Mouse (Mus musculus): ENCODE results near the gene Sarnp. TPM values are rescaled to one million over a fixed set of nuclear protein-coding genes. Genes with fewer than 3 reads are reported as not detected.

Sarnp gene
- polyA plus RNA-seq, 1 experiment from 2014 or later: 223 TPM

DNA sequence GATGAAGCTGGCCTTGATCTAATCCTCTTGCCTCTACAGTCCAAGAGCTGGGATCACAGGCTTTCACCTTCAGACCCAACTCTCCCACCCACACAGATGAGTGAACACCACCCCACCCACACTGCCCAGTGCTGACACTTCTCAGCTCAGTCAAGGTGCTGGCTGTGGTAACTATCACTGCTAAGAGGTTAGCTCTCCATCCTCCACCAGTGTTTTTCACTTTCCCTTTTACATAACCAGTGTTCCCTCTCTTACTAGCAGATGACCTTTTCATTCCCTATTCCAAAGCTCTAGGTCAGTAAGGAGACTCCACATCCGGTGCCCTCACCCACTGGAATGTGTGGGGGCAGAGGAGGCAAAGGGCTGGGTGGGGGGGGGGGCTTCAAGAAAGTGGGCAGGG is 104.1 kb downstream of the Sarnp start:
- WGBS: 45% methylated on average over 1 of the region's 1 CpGs
- H3K4me1 ChIP-seq (ENCODE audit: insufficient read depth): peaks cover 3% of the 10 kb centered on the region; the same call in 1 of the 2 replicates
- ATAC-seq (ENCODE audit: insufficient read depth): no peak
- no peak overlapping the region for H3K27ac ChIP-seq (ENCODE audit: low read depth)
- H3K4me2 ChIP-seq: no peak overlapping the region
- no peak for TF ChIP-seq CTCF (IDR thresholded peaks at IDR 0.05; ENCODE audit: low read depth)
- H3K9ac ChIP-seq: no peak overlapping the region
- no peaks in the 10 kb centered on the region for H3K9me3 ChIP-seq (ENCODE audit: low read depth, low read length)
- peaks cover 31% of the 10 kb centered on the region for H3K36me3 ChIP-seq (ENCODE audit: insufficient read depth)
- no peak overlapping the region for H3K4me3 ChIP-seq (ENCODE audit: low read depth, low read length)
- DNase-seq: no peak
- no peaks in the 10 kb centered on the region for H3K27me3 ChIP-seq (ENCODE audit: insufficient read depth, low read length)

DNA sequence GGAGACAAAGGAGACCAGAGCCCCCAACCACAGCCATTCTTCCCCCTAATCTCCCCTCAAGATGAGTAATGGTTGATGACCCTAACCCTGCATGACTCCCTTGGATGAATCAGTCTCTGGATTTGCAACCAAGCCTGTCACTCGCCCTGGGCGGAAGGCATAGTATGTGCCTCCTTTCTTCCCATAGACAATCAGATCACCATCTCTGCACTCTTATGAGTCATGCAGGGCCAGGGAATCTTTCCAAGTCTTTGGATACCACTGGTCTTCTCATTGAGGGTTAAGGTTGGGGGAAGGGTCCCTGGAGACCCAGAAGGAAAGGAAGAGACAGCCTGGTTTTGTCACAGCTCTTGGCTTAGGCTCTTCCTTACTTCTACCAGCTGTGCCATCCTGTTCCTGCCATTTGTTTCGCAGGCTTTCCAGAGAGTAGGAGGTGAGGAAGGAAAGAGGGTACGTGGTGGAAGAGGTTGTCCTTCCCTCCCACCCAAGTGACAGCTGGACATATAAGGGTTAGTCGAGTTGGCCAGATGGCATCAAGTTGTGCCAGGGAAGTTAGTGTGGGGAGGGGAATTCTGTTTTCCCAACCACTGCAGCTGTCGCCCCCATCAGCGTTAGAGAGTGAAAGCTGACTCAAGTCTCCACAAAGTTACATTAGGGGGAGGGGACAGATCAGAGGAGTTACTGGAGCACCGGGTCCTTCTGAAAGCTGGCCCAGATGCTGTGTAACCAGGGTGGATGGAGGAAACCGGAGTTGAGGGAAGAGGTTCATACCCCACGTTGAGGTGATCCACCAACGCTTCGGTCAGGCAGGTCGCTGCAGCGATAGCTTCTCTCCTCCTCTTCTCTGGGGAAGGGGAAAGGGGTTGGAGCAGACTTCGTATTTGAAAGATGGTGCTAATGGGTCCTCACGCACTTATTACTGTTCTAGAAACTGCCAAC is 105.0 kb downstream of the Sarnp start:
- no peaks in the 10 kb centered on the region for H3K27me3 ChIP-seq (ENCODE audit: insufficient read depth, low read length)
- H3K9me3 ChIP-seq (ENCODE audit: low read depth, low read length): no peaks in the 10 kb centered on the region
- H3K27ac ChIP-seq (ENCODE audit: low read depth): peak overlapping the region; percentile 89
- H3K36me3 ChIP-seq (ENCODE audit: insufficient read depth): peaks cover 22% of the 10 kb centered on the region
- no peak for ATAC-seq (ENCODE audit: insufficient read depth)
- DNase-seq: no peak
- peak overlapping the region; percentile 69 for H3K9ac ChIP-seq
- TF ChIP-seq CTCF (IDR thresholded peaks at IDR 0.05; ENCODE audit: low read depth): no peak
- peak overlapping the region; percentile 74 for H3K4me2 ChIP-seq
- whole genome bisulfite sequencing: 61% methylated on average over 16 of the region's 16 CpGs
- peak overlapping the region; percentile 76 for H3K4me3 ChIP-seq (ENCODE audit: low read depth, low read length)
- H3K4me1 ChIP-seq (ENCODE audit: insufficient read depth): peaks cover 3% of the 10 kb centered on the region; the same call in 1 of the 2 replicates

GRCm38 (mm10) chr10:128922822-128923012 is 105.6 kb downstream of the Sarnp start, which contains the start of gene Rdh5:
Gene Rdh5, minus strand, starts transcription at chr10:128922888.
- H3K27me3 ChIP-seq (ENCODE audit: insufficient read depth, low read length): no peaks in the 10 kb centered on the region
- H3K9me3 ChIP-seq (ENCODE audit: low read depth, low read length): no peaks in the 10 kb centered on the region
- H3K4me3 ChIP-seq (ENCODE audit: low read depth, low read length): peak within 1 kb of the TSS; percentile 76
- peaks cover 17% of the 10 kb centered on the region for H3K36me3 ChIP-seq (ENCODE audit: insufficient read depth)
- H3K4me1 ChIP-seq (ENCODE audit: insufficient read depth): peaks cover 3% of the 10 kb centered on the region; the same call in 1 of the 2 replicates
- H3K27ac ChIP-seq (ENCODE audit: low read depth): peak within 1 kb of the TSS; percentile 89
- TF ChIP-seq CTCF (IDR thresholded peaks at IDR 0.05; ENCODE audit: low read depth): no peak
- ATAC-seq (ENCODE audit: insufficient read depth) (no peak), DNase-seq (no peak)
- peak within 1 kb of the TSS; percentile 74 for H3K4me2 ChIP-seq
- H3K9ac ChIP-seq: peak within 1 kb of the TSS; percentile 69
- 8% methylated on average over 1 of the region's 1 CpGs for WGBS

GRCm38 (mm10) chr10:128923013-128923691 is 106.0 kb downstream of the Sarnp start:
- H3K9ac ChIP-seq: peak overlapping the region; percentile 69
- TF ChIP-seq CTCF (IDR thresholded peaks at IDR 0.05; ENCODE audit: low read depth): peak; percentile 53
- H3K4me1 ChIP-seq (ENCODE audit: insufficient read depth): peaks cover 3% of the 10 kb centered on the region; the same call in 1 of the 2 replicates
- H3K4me3 ChIP-seq (ENCODE audit: low read depth, low read length): peak overlapping the region; percentile 76
- DNase-seq (peak; percentile 97), ATAC-seq (ENCODE audit: insufficient read depth) (peak; percentile 95)
- peaks cover 12% of the 10 kb centered on the region for H3K36me3 ChIP-seq (ENCODE audit: insufficient read depth)
- no peaks in the 10 kb centered on the region for H3K27me3 ChIP-seq (ENCODE audit: insufficient read depth, low read length)
- H3K9me3 ChIP-seq (ENCODE audit: low read depth, low read length): no peaks in the 10 kb centered on the region
- peak overlapping the region; percentile 89 for H3K27ac ChIP-seq (ENCODE audit: low read depth)
- WGBS: under 1% methylated on average over 39 of the region's 42 CpGs
- peak overlapping the region; percentile 74 for H3K4me2 ChIP-seq

- Histone ChIP-seq H3K4me2 (peak within 1 kb of the TSS; percentile 74), H3K4me1 (ENCODE audit: insufficient read depth) (peaks cover 3% of the 10 kb centered on the region; the same call in 1 of the 2 replicates), H3K9ac (peak within 1 kb of the TSS; percentile 69), H3K27ac (ENCODE audit: low read depth) (peak within 1 kb of the TSS; percentile 89), H3K27me3 (ENCODE audit: insufficient read depth, low read length) (no peaks in the 10 kb centered on the region), H3K4me3 (ENCODE audit: low read depth, low read length) (peak within 1 kb of the TSS; percentile 76), H3K36me3 (ENCODE audit: insufficient read depth) (peaks cover 8% of the 10 kb centered on the region; the same call in 1 of the 2 replicates), H3K9me3 (ENCODE audit: low read depth, low read length) (no peaks in the 10 kb centered on the region)
- DNase-seq (no peak), ATAC-seq (ENCODE audit: insufficient read depth) (no peak)
- WGBS: 68% methylated on average over 9 of the region's 9 CpGs
- TF ChIP-seq CTCF (IDR thresholded peaks at IDR 0.05; ENCODE audit: low read depth): no peak
Measured at GRCm38 (mm10) chr10:128923935-128924334, 106.8 kb downstream of the Sarnp start, which contains the start of gene Bloc1s1. Gene Bloc1s1, minus strand, starts transcription at chr10:128924035.

Other genes starting within 250 kb of the Sarnp start
- gene Erbb3, start 227.7 kb upstream of the Sarnp start, polyA plus RNA-seq (2014; fragmentation: Nextera tagmentation; extraction: Ambion mirVana): 20.2 and 22.9 TPM in 2 replicates
- 1,029 and 1,115 TPM in 2 replicates for gene Rps26, start 190.6 kb upstream of the Sarnp start, polyA plus RNA-seq (2014; fragmentation: Nextera tagmentation; extraction: Ambion mirVana)
- gene Ikzf4, start 171.3 kb upstream of the Sarnp start, polyA plus RNA-seq (2014; fragmentation: Nextera tagmentation; extraction: Ambion mirVana): 2.0 and 3.5 TPM in 2 replicates
- gene Suox, start 143.3 kb upstream of the Sarnp start, polyA plus RNA-seq (2014; fragmentation: Nextera tagmentation; extraction: Ambion mirVana): 9.3 and 9.8 TPM in 2 replicates
- 63.6 and 66.8 TPM in 2 replicates for gene Rab5b, start 121.1 kb upstream of the Sarnp start, polyA plus RNA-seq (2014; fragmentation: Nextera tagmentation; extraction: Ambion mirVana)
- 1.4 TPM in 2 replicates for gene Pmel, start 113.1 kb upstream of the Sarnp start, polyA plus RNA-seq (2014; fragmentation: Nextera tagmentation; extraction: Ambion mirVana)
- gene Cdk2, start 112.3 kb upstream of the Sarnp start, polyA plus RNA-seq (2014; fragmentation: Nextera tagmentation; extraction: Ambion mirVana): 105 and 109 TPM in 2 replicates
- 6.9 and 7.0 TPM in 2 replicates for gene Dgka, start 72.5 kb upstream of the Sarnp start, polyA plus RNA-seq (2014; fragmentation: Nextera tagmentation; extraction: Ambion mirVana)
- 37.4 and 39.1 TPM in 2 replicates for gene Pym1, start 69.4 kb upstream of the Sarnp start, polyA plus RNA-seq (2014; fragmentation: Nextera tagmentation; extraction: Ambion mirVana)
- 1.5 and 2.1 TPM in 2 replicates for gene Mmp19, start 26.4 kb upstream of the Sarnp start, polyA plus RNA-seq (2014; fragmentation: Nextera tagmentation; extraction: Ambion mirVana)
- gene Dnajc14, start 13.3 kb upstream of the Sarnp start, polyA plus RNA-seq (2014; fragmentation: Nextera tagmentation; extraction: Ambion mirVana): 34.9 and 38.2 TPM in 2 replicates
- gene Tmem198b, start 13.0 kb upstream of the Sarnp start, polyA plus RNA-seq (2014; fragmentation: Nextera tagmentation; extraction: Ambion mirVana): 12.1 and 15.1 TPM in 2 replicates
- 55.8 and 63.9 TPM in 2 replicates for gene Ormdl2, start 4.3 kb downstream of the Sarnp start, polyA plus RNA-seq (2014; fragmentation: Nextera tagmentation; extraction: Ambion mirVana)
- gene Gdf11, start 74.4 kb downstream of the Sarnp start, polyA plus RNA-seq (2014; fragmentation: Nextera tagmentation; extraction: Ambion mirVana): 3.5 and 4.5 TPM in 2 replicates
- 458 and 459 TPM in 2 replicates for gene Cd63, start 83.7 kb downstream of the Sarnp start, polyA plus RNA-seq (2014; fragmentation: Nextera tagmentation; extraction: Ambion mirVana)
- gene Rdh5, start 105.6 kb downstream of the Sarnp start, polyA plus RNA-seq (2014; fragmentation: Nextera tagmentation; extraction: Ambion mirVana): 10.5 and 12.5 TPM in 2 replicates
- 175 and 180 TPM in 2 replicates for gene Bloc1s1, start 106.7 kb downstream of the Sarnp start, polyA plus RNA-seq (2014; fragmentation: Nextera tagmentation; extraction: Ambion mirVana)
- 1.5 and 2.1 TPM in 2 replicates for gene Itga7, start 116.5 kb downstream of the Sarnp start, polyA plus RNA-seq (2014; fragmentation: Nextera tagmentation; extraction: Ambion mirVana)
- gene Mettl7b, start 143.7 kb downstream of the Sarnp start, polyA plus RNA-seq (2014; fragmentation: Nextera tagmentation; extraction: Ambion mirVana): not detected in 2 replicates
- not detected in 2 replicates for gene Olfr9, start 172.1 kb downstream of the Sarnp start, polyA plus RNA-seq (2014; fragmentation: Nextera tagmentation; extraction: Ambion mirVana)
- gene Olfr763, start 193.5 kb downstream of the Sarnp start, polyA plus RNA-seq (2014; fragmentation: Nextera tagmentation; extraction: Ambion mirVana): not detected in 2 replicates
- not detected in 2 replicates for gene Olfr764-ps1, start 222.6 kb downstream of the Sarnp start, polyA plus RNA-seq (2014; fragmentation: Nextera tagmentation; extraction: Ambion mirVana)
- gene Olfr765, start 232.7 kb downstream of the Sarnp start, polyA plus RNA-seq (2014; fragmentation: Nextera tagmentation; extraction: Ambion mirVana): not detected in 2 replicates